Mouse (Mus musculus) cerebellum, adult 9-10 months (tissue): Measurements from ENCODE around the gene Gm28360.
"Not testable (repeated sequence)": the region's sequence is repeated elsewhere in the genome, so short reads cannot be mapped to it uniquely, and the experiment has no call there.

Experiments used
- DNase-seq: peaks from one replicate; pipeline ENCODE4 v3.0.0; 2022

Gm28360 gene

DNA sequence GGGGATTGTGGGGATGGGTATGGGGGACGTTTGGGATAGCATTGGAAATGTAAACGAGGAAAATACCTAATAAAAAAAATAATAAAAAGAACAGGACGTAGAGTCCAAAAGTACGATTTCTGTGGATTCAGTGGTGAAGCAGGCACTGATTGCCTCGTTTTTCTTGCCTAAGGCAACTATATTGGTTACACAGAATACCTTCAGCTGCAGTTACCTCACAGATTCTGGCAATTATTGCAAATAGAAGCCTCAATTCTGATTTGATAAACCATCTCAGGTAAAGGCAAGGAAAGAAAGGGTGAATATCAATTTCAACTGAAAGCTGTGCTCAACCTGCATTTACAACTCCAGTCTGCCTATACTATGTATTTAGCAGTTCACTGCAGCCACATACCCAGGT, at the start of gene Gm28360:
Gm28360 (plus strand) TSS at position 301 of the 400 bp plus-strand sequence.
- DNase-seq: not testable (repeated sequence)

- DNase-seq: not testable (repeated sequence)
These were observed 49.0 kb upstream of the Gm28360 start, which contains the start of gene B020011L13Rik for GRCm38 (mm10) chr1:117780833-117781232. Gene B020011L13Rik (plus strand): TSS chr1:117781133.

- DNase-seq: not testable (repeated sequence)
These were observed 13.6 kb upstream of the Gm28360 start for GRCm38 (mm10) chr1:117816271-117816670.

- DNase-seq: not testable (repeated sequence)
These were observed 21.8 kb downstream of the Gm28360 start for GRCm38 (mm10) chr1:117851718-117852117.
